ENCODE assay signal across 12 mouse cellular contexts in genomic region chr12:29247356-29247755, GRCm38 (mm10).
DNase-seq lines count a peak whose midpoint lies in the region; ATAC-seq lines count a peak whose summit lies in the region.
"Had no signal": no experiment of that assay in that cellular context is flagged by ENCODE, and none has a peak within 500 bp of the region (broad histone marks: within the 10 kb centered on the region; RNA-seq: fewer than 3 reads in every experiment).

No protein-coding gene starts in this region.

- WGBS in hindbrain, embryonic 13.5 days, result 57% methylated on average over 5 of the region's 5 CpGs
- WGBS in hindbrain, embryonic 11.5 days, result 72% methylated on average over 5 of the region's 5 CpGs
- WGBS in forebrain, embryonic 16.5 days, result 31% methylated on average over 5 of the region's 5 CpGs
- WGBS in neural tube, embryonic 15.5 days, result 40% methylated on average over 5 of the region's 5 CpGs

- H3K27me3 ChIP-seq in hindbrain, embryonic 13.5 days, result no peaks in the 10 kb centered on the region
- H3K27me3 ChIP-seq in hindbrain, embryonic 11.5 days (ENCODE audit: control insufficient read depth, insufficient read depth, low read length), result no peaks in the 10 kb centered on the region
- no peaks in the 10 kb centered on the region for H3K27me3 ChIP-seq in forebrain, embryonic 16.5 days (replicated peaks; ENCODE audit: control insufficient read depth, insufficient read depth, low read length)
- H3K27me3 ChIP-seq in neural tube, embryonic 15.5 days (replicated peaks), result no peaks in the 10 kb centered on the region
- H3K27me3 ChIP-seq: midbrain, embryonic 12.5 days had no signal

- H3K9me3 ChIP-seq in hindbrain, embryonic 13.5 days, result no peaks in the 10 kb centered on the region
- H3K9me3 ChIP-seq in hindbrain, embryonic 11.5 days (ENCODE audit: control insufficient read depth, low read length), result no peaks in the 10 kb centered on the region
- H3K9me3 ChIP-seq in forebrain, embryonic 16.5 days (ENCODE audit: control insufficient read depth, low read length), result no peaks in the 10 kb centered on the region
- no peaks in the 10 kb centered on the region for H3K9me3 ChIP-seq in neural tube, embryonic 15.5 days (replicated peaks)
- H3K9me3 ChIP-seq: midbrain, embryonic 12.5 days had no signal

- no peak for ATAC-seq in hindbrain, embryonic 13.5 days (ENCODE audit: low FRiP score)
- ATAC-seq in hindbrain, embryonic 11.5 days (ENCODE audit: low FRiP score), result no peak
- peak; percentile 80 for ATAC-seq in forebrain, embryonic 16.5 days
- ATAC-seq in neural tube, embryonic 15.5 days (ENCODE audit: low FRiP score), result peak; percentile 55; the same call in 1 of the 2 replicates
- ATAC-seq in megakaryocyte, adult 5-6 weeks (ENCODE audit: poor library complexity, severe bottlenecking), result no peak

- H3K4me1 ChIP-seq in hindbrain, embryonic 13.5 days (replicated peaks), result peaks cover 46% of the 10 kb centered on the region
- H3K4me1 ChIP-seq in hindbrain, embryonic 11.5 days (replicated peaks; ENCODE audit: control insufficient read depth, insufficient read depth, low read length), result no peaks in the 10 kb centered on the region
- peaks cover 12% of the 10 kb centered on the region for H3K4me1 ChIP-seq in forebrain, embryonic 16.5 days (replicated peaks; ENCODE audit: control insufficient read depth, insufficient read depth, low read length)
- H3K4me1 ChIP-seq in neural tube, embryonic 15.5 days, result peaks cover 36% of the 10 kb centered on the region

- H3K36me3 ChIP-seq in hindbrain, embryonic 13.5 days, result no peaks in the 10 kb centered on the region
- H3K36me3 ChIP-seq in hindbrain, embryonic 11.5 days (ENCODE audit: control insufficient read depth, insufficient read depth, low read length), result no peaks in the 10 kb centered on the region
- H3K36me3 ChIP-seq in forebrain, embryonic 16.5 days (ENCODE audit: control insufficient read depth, insufficient read depth), result no peaks in the 10 kb centered on the region
- no peaks in the 10 kb centered on the region for H3K36me3 ChIP-seq in neural tube, embryonic 15.5 days
- H3K36me3 ChIP-seq: midbrain, embryonic 12.5 days had no signal

- H3K9ac ChIP-seq in hindbrain, embryonic 13.5 days, result no peak overlapping the region
- H3K9ac ChIP-seq in hindbrain, embryonic 11.5 days (ENCODE audit: low read depth, low read length), result no peak overlapping the region
- H3K9ac ChIP-seq in forebrain, embryonic 16.5 days (replicated peaks; ENCODE audit: low read depth, low read length), result no peak overlapping the region
- H3K9ac ChIP-seq in neural tube, embryonic 15.5 days (replicated peaks), result no peak overlapping the region
- H3K9ac ChIP-seq: liver, embryonic 14.5 days; midbrain, embryonic 12.5 days had no signal

- no peak for DNase-seq in hindbrain, embryonic 11.5 days (ENCODE audit: low spot score)
- peak; percentile 49 to 81 for DNase-seq in layer of hippocampus, adult 18-20 months (ENCODE audit: low spot score in 2 of 2)
- DNase-seq in B cell, adult 2 months, result no peak
- no peak for DNase-seq in spleen, postnatal 14 days (ENCODE audit: low spot score in 2 of 2)
- DNase-seq: thymus, postnatal 14 days had no signal

- H3K4me2 ChIP-seq in hindbrain, embryonic 13.5 days, result no peak overlapping the region
- H3K4me2 ChIP-seq in hindbrain, embryonic 11.5 days (replicated peaks; ENCODE audit: low read depth, low read length), result no peak overlapping the region
- H3K4me2 ChIP-seq in forebrain, embryonic 16.5 days (ENCODE audit: low read length), result no peak overlapping the region
- no peak overlapping the region for H3K4me2 ChIP-seq in neural tube, embryonic 15.5 days
- H3K4me2 ChIP-seq: midbrain, embryonic 12.5 days had no signal

- H3K4me3 ChIP-seq in hindbrain, embryonic 13.5 days, result no peak overlapping the region
- no peak overlapping the region for H3K4me3 ChIP-seq in hindbrain, embryonic 11.5 days (ENCODE audit: low read depth, low read length)
- H3K4me3 ChIP-seq in forebrain, embryonic 16.5 days (replicated peaks; ENCODE audit: low read length), result no peak overlapping the region
- H3K4me3 ChIP-seq in neural tube, embryonic 15.5 days (replicated peaks), result no peak overlapping the region
- H3K4me3 ChIP-seq: midbrain, embryonic 12.5 days had no signal

- peak overlapping the region; percentile 83 for H3K27ac ChIP-seq in hindbrain, embryonic 13.5 days
- no peak overlapping the region for H3K27ac ChIP-seq in hindbrain, embryonic 11.5 days (ENCODE audit: low read depth, low read length)
- H3K27ac ChIP-seq in forebrain, embryonic 16.5 days (ENCODE audit: low read length), result peak overlapping the region; percentile 49; the same call in 1 of the 2 replicates
- peak overlapping the region; percentile 77 for H3K27ac ChIP-seq in neural tube, embryonic 15.5 days (replicated peaks)
- H3K27ac ChIP-seq: kidney, postnatal 0 days; liver, embryonic 14.5 days; midbrain, embryonic 12.5 days had no signal

Comparison
In these comparisons a context has a peak if more than half of its experiments do, and no peak if none do; other contexts are left out.
1. ATAC-seq: peak in forebrain, embryonic 16.5 days (single experiment) and neural tube, embryonic 15.5 days (single experiment); none in hindbrain, embryonic 13.5 days (single experiment), hindbrain, embryonic 11.5 days (single experiment) and megakaryocyte, adult 5-6 weeks (single experiment).
2. DNase-seq: peak in layer of hippocampus, adult 18-20 months (2 of 2); none in hindbrain, embryonic 11.5 days (single experiment), B cell, adult 2 months (0 of 2) and spleen, postnatal 14 days (0 of 2).